Mouse (Mus musculus) G1E-ER4 (cell line): ENCODE data around the gene Ccdc85c. TPM values are rescaled to one million over a fixed set of nuclear protein-coding genes. Genes with fewer than 3 reads are reported as not detected.

Source experiments
- GATA1 ChIP-seq: IDR thresholded peaks from one replicate; pipeline ENCODE4 v1.8.0; 2012; ENCODE audit warnings: low read length, inconsistent platforms
- polyA plus RNA-seq: library from polyadenylated mRNA; stranded (reverse); fragments of >175 nt; gene quantifications from 2 replicates; pipeline ENCODE4 v1.2.3, GENCODE M21; 2012

Gene Ccdc85c
- polyA plus RNA-seq, 1 experiment: not detected

DNA sequence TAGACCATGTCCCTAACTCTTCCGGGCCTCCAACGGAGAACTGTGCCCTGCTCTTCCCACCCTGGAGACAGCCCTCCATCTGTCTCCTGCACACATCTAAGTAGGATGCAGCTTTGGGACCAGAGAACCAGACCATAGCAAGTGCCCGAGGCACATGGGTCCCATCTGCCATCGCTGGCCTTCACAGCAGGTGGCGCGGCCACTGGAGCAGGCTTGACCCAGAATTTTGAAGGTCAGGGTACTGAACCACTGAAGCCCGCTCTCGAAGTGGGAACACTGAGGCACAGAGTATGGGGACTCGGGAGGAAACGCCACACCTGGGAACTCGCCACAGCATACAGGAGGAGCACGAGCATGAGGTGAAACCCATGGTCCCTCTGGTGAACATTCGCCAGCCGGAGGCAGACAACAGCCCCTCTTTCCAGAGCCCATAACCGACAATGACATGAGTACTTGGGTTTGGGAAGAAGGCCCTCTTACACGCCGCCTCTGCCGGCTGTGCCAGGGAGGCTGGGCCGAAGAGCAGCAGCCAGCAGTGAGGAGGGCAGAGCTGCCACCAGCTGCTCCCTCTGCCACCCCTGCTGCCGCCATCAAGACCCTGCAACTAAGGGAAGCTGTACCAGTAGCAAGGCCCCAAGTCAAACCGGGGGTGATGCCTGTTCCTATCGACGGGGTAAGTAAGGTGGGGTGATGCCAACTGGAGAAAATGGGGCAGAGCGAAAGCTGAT, 15.7 kb downstream of the Ccdc85c start:
- no peak for TF ChIP-seq GATA1

DNA sequence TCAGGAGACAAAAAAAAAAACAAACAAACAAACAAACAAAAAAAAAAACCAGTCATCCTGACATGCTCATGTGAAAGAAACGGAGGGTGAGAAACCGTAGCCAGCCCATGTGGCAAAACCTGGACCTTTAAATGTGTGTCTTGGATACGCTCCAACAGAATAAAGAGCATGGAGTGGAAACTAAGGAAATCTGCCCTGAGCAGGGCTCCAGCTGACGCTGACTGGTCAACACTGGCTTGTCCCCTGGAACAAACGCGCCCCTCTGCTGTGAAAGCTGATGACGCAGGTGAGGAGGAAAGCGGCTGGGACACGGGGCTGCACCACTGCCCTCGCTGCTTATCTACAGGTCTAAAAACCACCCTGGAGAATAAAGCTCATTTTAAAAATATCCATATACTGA, 18.5 kb downstream of the Ccdc85c start:
- TF ChIP-seq GATA1: no peak

DNA sequence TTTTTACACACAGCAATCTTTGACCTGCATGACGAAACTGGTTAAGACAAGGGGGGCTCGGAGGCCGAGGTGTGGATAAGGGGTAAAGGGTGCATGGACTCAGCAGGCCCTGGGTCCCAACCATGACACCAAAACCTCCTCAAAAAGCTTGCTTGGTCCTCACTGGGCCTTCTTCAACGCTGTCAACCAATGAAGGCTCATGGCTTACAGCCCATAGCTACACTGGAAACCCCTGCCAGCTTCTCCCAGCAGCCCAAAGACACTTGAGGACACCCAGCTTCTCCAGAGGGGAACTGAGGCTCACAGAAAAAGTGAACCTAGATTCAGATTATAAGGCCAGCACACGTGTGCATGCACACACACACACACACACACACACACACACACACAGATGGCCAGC, 19.3 kb downstream of the Ccdc85c start:
- TF ChIP-seq GATA1: no peak

DNA sequence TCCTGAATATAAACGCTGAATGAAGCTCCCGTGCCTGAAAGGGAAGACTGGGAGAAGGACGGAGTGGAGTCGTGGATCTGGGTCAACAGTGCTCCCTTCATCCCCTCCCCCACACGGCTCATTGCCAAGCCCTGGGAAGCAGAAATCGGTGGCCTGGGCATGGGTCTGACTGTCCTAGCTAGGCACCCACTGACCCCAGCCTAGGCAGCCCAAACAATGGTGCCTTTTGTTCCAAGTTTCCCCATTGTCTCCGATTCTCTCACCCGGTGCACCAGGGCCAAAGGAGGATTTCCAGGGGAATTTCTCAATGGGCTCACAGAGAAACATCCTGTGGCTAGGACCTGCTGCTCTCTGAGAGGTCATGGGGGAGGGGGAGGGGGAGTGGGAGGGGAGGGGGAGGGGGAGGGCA, 19.7 kb downstream of the Ccdc85c start:
- TF ChIP-seq GATA1: no peak

DNA sequence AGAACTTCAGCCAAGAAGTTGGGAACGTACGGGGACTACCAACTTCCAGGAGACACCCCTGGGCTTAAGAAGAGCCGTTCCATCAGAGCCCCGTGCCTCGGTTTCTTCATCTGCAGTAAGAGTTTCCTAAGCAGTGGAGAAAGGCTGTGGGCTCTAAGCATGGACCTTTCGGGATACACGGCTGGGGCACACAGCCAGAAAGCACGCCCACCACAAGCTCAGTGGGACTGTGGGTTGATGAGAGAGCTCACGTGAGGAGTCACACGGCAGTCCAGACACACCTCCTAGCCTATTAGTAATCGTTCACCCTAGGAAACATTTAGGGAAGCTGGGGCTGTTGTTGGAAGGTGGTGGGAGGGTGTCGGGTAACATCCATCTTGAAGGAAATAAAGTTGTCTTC, 22.2 kb downstream of the Ccdc85c start:
- no peak for TF ChIP-seq GATA1

DNA sequence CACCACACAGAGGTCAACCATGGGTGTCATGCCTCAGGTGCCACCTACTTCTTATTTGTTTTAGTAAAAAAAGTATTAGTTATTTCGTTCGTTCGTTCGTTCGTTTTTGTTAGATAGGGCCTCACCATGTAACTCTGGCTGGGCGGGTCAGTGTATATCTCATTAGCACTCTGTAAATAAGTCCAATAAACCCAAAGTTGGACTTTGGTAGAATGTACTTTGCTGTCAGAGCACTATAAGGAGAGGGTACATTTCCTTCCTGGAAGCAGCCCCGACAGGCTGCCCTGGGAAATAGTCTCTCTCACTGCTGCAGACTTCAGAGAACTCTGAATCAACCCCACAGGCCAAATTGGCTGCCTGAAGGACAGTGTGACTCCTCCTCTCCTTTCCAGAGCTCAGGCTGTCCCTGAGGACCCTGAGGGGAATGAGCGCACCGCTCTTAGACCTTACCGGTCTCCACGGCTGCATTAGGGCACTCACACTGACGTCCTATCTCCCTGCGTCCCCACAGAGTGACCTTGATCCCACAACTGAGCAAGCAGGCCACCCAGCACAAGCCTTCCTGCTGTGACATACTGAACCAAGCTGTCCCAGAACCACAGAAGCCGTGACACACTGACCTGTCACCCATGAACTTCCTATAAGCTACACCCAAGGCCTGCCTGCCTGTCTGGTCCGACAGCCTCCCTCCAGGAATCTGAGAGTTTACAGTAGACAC, 23.2 kb downstream of the Ccdc85c start:
- no peak for TF ChIP-seq GATA1

DNA sequence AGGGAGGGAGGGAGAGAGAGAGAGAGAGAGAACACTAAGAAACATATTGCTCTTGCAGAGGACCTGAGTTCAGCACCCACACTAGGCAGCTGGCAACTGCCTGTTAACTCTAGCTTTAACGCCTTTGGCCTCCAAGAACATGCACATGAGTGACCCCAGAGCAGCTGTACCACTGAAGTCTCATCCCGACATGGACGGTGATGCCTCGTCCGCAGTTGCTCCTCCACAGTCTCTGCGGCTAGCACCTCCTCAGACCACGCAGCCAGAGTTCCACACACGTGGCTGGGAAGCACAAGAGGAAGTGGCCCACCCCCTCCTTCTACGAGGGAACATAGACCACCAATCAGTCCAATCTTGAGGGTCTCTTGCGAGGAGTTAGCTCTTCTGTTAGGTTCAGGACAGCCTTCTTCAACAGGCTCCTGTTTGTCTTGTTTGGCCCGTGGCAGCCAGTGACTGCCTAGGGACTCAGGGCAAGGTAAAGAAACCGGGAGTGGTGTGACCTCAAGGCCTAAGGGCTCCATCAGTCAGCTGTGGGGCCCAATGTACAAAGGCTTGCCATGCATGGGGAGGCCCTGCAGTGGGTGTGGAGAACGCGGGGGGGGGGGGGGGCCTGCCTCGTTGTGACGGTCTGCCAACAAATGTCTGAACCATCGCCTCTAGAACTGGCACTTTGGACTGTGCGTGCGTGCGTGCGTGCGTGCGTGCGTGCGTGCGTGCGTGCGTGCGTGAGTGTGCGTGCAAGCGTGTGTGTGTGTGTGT, 24.0 kb downstream of the Ccdc85c start:
- no peak for TF ChIP-seq GATA1

DNA sequence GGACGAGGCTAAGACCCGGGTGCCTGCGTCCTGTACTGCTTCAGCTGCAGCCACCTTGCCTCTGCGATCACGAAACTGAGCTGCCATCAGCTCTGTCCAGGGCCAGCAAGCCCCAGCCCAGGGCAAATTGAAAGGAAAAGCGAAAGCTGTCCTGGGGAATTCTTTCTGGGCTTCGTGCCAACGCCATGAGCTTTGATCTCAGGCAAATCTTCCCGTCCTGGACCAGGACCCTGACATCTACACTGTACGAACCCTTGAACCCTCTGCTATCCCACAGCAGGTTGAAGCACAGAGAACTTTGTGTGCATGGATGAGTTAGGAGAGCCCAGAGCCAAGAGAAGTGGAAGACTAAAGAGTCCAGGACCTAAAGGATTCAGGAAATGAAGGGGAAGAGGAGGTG, 25.7 kb downstream of the Ccdc85c start:
- no peak for TF ChIP-seq GATA1

DNA sequence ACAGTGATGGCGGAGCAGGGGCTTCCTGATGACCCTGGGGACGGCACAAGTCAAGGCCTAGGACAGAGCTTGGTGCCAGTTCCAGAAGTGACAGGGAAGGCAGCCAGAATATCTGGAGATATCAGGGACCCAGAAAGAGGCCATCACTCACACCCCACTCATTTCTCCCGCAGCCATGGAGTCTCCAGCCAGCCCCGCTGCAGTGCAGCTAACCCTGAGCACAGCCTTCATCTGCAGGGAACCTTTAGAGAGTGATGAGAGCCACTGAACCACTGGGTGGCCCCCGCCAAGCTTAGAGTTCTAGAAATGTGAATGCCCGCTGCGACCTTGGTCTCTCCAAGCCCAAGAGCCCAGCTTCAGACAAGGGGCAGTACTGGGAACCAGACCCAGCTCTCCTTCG, 26.2 kb downstream of the Ccdc85c start:
- TF ChIP-seq GATA1: no peak

DNA sequence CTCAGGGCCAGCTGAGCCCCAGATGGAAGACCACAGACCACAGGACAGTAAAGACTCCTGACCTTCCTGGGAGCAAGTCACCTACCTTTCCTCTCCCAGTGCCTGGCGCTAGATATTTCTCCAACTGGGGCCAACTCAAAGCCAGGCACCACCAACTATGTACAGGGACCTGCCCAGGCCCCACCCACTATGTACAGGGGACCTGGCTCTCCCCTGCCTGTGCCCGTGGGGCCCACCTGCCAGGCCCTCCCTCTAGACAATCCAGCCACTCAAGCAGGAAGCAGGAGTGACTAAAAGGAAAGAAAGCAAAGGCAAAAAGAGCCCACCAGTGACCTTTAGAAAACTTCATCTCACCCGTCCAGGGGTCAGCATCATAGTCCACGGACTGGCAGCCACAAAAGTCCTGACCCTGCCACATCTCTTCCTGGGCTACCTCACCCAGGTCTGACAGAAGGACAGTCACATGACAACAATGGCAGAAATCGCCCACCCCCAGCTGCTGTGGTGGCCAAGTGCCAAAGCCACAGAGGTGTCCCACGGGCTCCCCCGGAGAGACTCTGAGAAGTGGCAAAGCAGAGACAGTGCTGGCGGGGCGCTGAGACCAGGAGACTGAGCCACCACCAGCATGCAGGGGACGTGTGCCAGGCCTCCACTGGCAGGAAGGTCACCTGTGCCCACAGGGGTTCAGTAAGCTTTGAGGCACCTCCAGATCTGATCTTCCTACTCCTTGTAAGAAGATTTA, 28.3 kb downstream of the Ccdc85c start:
- no peak for TF ChIP-seq GATA1

DNA sequence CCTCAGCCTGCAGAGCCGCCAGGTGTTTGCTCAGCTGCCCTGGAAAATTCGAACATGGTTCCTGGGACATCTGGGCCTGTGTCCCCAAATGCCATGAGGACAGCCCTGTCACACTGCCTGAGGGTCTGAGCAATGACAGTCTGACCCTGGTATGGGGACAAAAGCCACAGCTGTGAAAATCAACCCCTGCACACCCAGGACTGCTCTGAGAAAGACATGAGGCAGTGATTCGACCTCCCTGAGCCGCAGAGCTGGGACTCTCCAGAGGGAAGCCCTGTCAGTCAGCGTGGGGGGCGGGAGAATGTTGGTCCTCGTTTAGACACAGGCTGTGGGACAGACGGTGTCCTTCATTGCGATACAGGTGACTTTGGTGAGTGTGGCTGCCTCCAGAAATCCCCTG, 29.6 kb downstream of the Ccdc85c start:
- TF ChIP-seq GATA1: no peak

DNA sequence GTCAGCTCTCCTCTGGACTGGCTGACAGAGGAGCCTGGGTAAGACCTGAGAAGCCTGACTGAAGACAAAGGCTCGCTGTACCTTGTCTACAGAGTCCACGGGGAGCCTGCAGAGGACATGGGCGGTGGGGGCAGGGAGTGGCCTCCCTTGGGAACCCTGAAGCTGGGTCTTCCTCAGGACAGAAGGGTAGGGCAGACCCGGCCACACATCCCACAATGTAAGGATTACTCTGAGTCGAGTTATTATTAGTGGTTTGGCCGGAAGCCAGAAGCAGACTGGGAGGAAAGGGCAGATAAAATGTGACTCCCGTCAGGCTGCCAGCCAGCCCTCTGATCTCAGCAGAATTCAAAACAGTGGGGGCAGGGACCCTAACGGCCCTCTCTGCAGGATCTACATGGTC, 30.4 kb downstream of the Ccdc85c start:
- TF ChIP-seq GATA1: no peak

DNA sequence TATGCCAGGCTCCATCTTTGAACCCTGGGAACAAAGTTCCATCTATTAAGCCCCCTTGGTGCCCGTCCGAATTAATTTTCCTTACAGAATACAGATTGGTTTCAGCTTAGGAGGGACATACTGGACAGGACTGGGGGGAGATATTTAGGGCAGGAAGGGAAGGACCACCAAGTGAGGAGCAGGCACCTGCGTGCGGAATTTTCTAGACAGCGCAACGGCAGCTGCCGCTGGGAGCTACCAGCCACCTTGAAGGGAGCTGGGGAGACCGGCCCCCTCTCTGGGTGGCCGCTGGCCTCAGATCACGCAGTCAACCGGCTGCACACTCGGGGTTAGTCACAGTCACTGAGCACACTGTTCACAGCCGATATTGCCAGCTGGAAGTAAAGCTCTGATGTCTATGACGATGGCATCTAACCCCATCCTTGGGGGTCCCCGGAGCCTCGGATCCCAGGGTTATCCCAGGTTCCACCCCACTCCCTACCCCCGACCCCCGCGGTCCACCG, 32.9 kb downstream of the Ccdc85c start:
- TF ChIP-seq GATA1: no peak

DNA sequence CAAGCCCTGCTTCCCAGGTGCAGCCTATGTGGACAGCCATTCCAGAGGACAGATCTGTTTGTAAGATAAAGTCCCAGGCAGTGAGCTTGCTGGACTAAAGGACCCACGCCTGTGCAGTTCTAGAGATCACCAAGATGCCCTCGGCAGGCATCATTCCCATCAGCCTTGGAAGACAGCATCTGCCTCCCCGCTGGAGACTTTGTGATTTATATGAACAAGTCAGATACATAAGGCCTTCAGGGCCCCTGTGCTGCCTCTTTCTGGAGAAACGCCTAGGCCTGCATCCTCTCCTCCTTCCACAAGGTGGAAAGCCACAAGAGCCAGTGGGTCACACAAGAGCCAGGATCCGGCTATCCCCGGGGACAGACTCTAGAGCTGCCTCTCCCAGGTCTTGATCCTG, 33.6 kb downstream of the Ccdc85c start:
- no peak for TF ChIP-seq GATA1

DNA sequence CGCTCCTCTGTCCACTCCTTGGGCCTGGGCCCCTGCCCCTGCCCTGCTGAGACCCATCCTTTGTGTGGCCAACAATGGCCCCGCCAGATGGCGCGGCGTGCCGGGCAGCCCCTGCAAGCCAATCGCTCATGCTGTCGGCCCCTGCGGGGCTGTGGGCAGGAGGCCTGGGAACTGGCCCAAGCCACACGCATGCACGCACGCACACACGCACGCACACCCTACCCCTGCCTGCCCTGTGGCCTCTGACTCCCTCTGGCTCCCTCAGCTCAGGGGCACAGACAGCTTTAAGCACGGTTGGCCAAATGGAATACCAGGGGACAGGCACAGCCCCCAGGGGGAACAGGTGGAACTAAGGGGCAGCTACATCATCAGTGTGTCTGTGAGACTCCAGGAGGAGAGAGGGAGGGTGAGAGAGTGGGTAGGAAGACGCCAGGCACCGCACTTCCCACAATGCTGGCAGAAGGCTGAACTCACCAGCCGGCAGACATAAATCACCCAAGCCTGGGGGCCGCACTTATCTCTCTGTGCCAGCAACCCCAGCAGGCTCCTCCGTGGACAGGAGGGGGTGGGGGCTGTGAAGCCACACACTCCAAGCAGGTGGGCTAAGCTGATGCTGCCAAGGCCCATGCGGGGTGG, 34.2 kb downstream of the Ccdc85c start:
- no peak for TF ChIP-seq GATA1
